Mouse (Mus musculus): ENCODE results near the gene Galnt4.
"Not testable (repeated sequence)": the region's sequence is repeated elsewhere in the genome, so short reads cannot be mapped to it uniquely, and the experiment has no call there.

The Galnt4 gene

DNA sequence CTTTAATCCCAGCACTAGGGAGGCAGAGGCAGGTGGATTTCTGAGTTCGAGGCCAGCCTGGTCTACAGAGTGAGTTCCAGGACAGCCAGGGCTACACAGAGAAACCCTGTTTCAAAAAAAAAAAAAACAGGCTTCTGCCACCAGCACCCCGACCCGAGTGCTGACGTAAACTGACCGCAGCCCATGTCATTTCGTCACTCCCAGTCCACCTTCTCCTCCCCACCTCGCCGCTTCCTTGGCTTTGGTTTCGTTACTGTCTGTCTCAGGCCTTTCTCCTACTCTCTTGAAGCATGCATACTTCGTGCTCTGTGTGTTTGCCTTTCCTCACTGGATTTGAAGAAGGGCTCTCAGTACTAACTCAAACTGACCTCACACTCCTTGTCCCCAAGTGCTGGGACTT lies 49.7 kb downstream of the Galnt4 start:
- DNase-seq (ENCODE audit: low spot score): not testable (repeated sequence)

DNA sequence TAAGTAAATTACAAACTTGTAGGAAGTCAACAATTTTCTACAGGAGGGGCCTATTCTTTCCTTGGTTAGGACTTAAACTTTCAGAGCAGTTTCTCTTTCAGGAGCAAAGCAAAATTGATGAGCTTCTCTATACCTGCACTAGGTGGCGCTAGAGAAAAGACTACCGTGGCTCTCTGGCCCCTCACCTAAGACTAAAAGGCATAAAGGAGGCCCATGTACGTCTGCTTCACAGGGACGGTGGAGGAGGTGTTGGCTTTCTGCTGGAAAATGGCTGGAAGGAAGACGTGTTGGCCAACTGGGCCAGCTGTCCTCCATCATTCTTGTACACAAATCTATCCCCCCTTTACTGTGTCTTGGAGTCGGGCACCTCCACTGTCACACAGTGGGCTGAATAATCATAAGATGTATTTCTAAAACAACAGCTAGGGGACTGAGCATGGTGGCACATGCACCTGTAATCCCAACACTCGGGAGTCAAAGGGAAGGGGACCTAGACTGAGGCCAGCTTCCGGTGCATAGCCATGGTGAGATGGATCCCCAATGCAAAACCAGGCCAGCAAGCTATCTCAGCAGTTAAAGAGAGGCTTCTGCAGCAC lies 54.1 kb downstream of the Galnt4 start:
- DNase-seq (ENCODE audit: low spot score): no peak
